Mouse (Mus musculus) midbrain, embryonic 10.5 days (tissue): Measurements from ENCODE around the gene Exoc3l. TPM values are rescaled to one million over a fixed set of nuclear protein-coding genes. Genes with fewer than 3 reads are reported as not detected.

Experiments used
- DNase-seq: peaks from one replicate; pipeline ENCODE4 v3.0.0-alpha.2; 2017; ENCODE audit warnings: low spot score
- H3K27ac ChIP-seq: fragments of 300-500 bp; sonication (generic); replicated peaks from 2 replicates; pipeline ENCODE4 v1.5.1; 2016; ENCODE audit warnings: mild to moderate bottlenecking
- H3K27me3 ChIP-seq: fragments of 300-500 bp; sonication (generic); 2 replicates; pipeline ENCODE4 v1.6.1; 2016; ENCODE audit warnings: low read depth, mild to moderate bottlenecking; ENCODE audit not compliant: poor library complexity, severe bottlenecking
- H3K36me3 ChIP-seq: fragments of 300-500 bp; sonication (generic); 2 replicates; pipeline ENCODE4 v1.6.1; 2016; ENCODE audit warnings: mild to moderate bottlenecking, moderate library complexity
- H3K4me1 ChIP-seq: fragments of 300-500 bp; sonication (generic); 2 replicates; pipeline ENCODE4 v1.6.1; 2016
- H3K4me3 ChIP-seq: fragments of 300-500 bp; sonication (generic); 2 replicates; pipeline ENCODE4 v1.5.1; 2016; ENCODE audit warnings: mild to moderate bottlenecking, moderate library complexity
- H3K9me3 ChIP-seq: fragments of 300-500 bp; sonication (generic); replicated peaks from 2 replicates; pipeline ENCODE4 v1.6.1; 2016; ENCODE audit warnings: mild to moderate bottlenecking
- WGBS: fragments of 180-500 bp; shearing (Covaris S2); methylation state at CpG from one replicate; pipeline ENCODE4 v1.1.7; 2016; 5-methylcytosine and 5-hydroxymethylcytosine counted together
- polyA plus RNA-seq: library from polyadenylated mRNA; unstranded; fragments of >200 nt; fragmentation: Nextera tagmentation; extraction: Ambion mirVana; gene quantifications from 2 replicates; pipeline ENCODE4 v1.2.1, GENCODE M21; 2016

Gene Exoc3l
- polyA plus RNA-seq, 1 experiment from 2014 or later, result 11.4 TPM

GRCm38 (mm10) chr8:105285514-105285913 lies 10.4 kb downstream of the Exoc3l start:
- Histone ChIP-seq H3K27ac (no peak overlapping the region), H3K36me3 (peaks cover 43% of the 10 kb centered on the region), H3K4me1 (peaks cover 47% of the 10 kb centered on the region), H3K9me3 (no peaks in the 10 kb centered on the region), H3K4me3 (no peak overlapping the region), H3K27me3 (peaks cover 61% of the 10 kb centered on the region)
- DNase-seq, result no peak
- WGBS, result 42% methylated on average over 12 of the region's 12 CpGs

DNA sequence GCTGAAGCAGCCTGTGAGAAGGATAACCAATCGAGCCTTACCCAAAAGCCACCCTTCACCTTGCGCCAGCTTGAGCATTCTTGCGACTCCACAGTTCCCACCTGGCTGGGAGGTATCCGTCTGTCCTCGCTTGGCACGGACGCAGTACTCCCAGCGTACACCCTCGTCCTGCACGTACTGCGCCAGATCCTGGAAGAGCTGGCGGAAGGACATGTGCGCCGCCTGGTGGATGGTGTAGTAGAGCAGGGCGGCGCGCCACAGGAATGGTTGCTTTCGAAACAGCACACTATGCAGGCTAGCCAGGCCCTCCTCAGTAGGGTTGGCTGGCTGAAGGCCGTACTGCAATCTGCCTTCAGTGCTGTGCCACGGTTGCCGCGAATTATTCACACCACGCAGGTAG lies 12.8 kb downstream of the Exoc3l start:
- 24% methylated on average over 23 of the region's 23 CpGs for WGBS
- H3K4me1 ChIP-seq, result peaks cover 34% of the 10 kb centered on the region
- H3K27ac ChIP-seq, result no peak overlapping the region
- no peak overlapping the region for H3K4me3 ChIP-seq
- H3K9me3 ChIP-seq, result no peaks in the 10 kb centered on the region
- H3K36me3 ChIP-seq, result peaks cover 52% of the 10 kb centered on the region
- DNase-seq, result peak; percentile 53
- H3K27me3 ChIP-seq, result peaks cover 76% of the 10 kb centered on the region

DNA sequence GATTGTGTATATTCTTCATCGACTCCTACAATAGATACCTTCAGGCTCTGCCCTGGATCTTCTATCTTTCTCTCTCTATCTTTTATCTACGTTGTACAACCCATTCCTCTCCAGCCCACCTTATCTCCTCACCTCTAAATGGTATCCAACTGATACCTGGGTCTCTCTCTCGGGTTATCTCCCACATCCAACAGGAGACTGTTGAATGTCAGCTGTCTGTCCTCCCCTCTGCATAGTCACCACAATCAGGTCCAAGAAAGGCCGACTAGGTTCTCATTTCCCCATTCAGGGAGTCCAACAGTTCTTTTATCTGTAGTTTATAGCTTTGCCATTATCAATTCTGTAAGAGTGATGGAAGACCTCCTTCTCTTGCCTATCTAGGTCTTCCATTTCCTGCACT lies 13.7 kb downstream of the Exoc3l start:
- Histone ChIP-seq H3K27ac (no peak overlapping the region), H3K36me3 (peaks cover 52% of the 10 kb centered on the region), H3K4me3 (no peak overlapping the region), H3K4me1 (peaks cover 28% of the 10 kb centered on the region), H3K9me3 (no peaks in the 10 kb centered on the region), H3K27me3 (peaks cover 84% of the 10 kb centered on the region)
- 89% methylated on average over 4 of the region's 4 CpGs for WGBS
- DNase-seq, result no peak

GRCm38 (mm10) chr8:105281821-105282220 lies 14.1 kb downstream of the Exoc3l start:
- Histone ChIP-seq H3K27ac (no peak overlapping the region), H3K27me3 (peaks cover 88% of the 10 kb centered on the region), H3K36me3 (peaks cover 52% of the 10 kb centered on the region), H3K4me3 (no peak overlapping the region), H3K9me3 (no peaks in the 10 kb centered on the region), H3K4me1 (peaks cover 26% of the 10 kb centered on the region)
- DNase-seq, result no peak
- WGBS, result 92% methylated on average over 12 of the region's 12 CpGs

GRCm38 (mm10) chr8:105280567-105280966 lies 15.3 kb downstream of the Exoc3l start:
- H3K4me1 ChIP-seq, result peaks cover 30% of the 10 kb centered on the region
- H3K36me3 ChIP-seq, result peaks cover 49% of the 10 kb centered on the region
- H3K9me3 ChIP-seq, result no peaks in the 10 kb centered on the region
- WGBS, result 76% methylated on average over 3 of the region's 3 CpGs
- no peak for DNase-seq
- H3K27ac ChIP-seq, result no peak overlapping the region
- peaks cover 99% of the 10 kb centered on the region for H3K27me3 ChIP-seq
- H3K4me3 ChIP-seq, result no peak overlapping the region

- 2% methylated on average over 28 of the region's 28 CpGs for WGBS
- no peak for DNase-seq
- peak overlapping the region; percentile 34 for H3K4me3 ChIP-seq
Measured at GRCm38 (mm10) chr8:105278911-105279334, 17.0 kb downstream of the Exoc3l start.

GRCm38 (mm10) chr8:105276292-105277120 lies 19.4 kb downstream of the Exoc3l start:
- Histone ChIP-seq H3K4me3 (peak overlapping the region; percentile 57), H3K27me3 (peaks cover 100% of the 10 kb centered on the region), H3K4me1 (peaks cover 30% of the 10 kb centered on the region), H3K9me3 (no peaks in the 10 kb centered on the region), H3K36me3 (peaks cover 14% of the 10 kb centered on the region), H3K27ac (peak overlapping the region; percentile 67)
- WGBS, result 3% methylated on average over 30 of the region's 30 CpGs
- DNase-seq, result peak; percentile 73

More at GRCm38 (mm10) chr8:105278911-105279334, 17.0 kb downstream of the Exoc3l start:
- Histone ChIP-seq H3K4me1 (peaks cover 30% of the 10 kb centered on the region), H3K27ac (no peak overlapping the region), H3K27me3 (peaks cover 100% of the 10 kb centered on the region), H3K36me3 (peaks cover 37% of the 10 kb centered on the region), H3K9me3 (no peaks in the 10 kb centered on the region)

DNA sequence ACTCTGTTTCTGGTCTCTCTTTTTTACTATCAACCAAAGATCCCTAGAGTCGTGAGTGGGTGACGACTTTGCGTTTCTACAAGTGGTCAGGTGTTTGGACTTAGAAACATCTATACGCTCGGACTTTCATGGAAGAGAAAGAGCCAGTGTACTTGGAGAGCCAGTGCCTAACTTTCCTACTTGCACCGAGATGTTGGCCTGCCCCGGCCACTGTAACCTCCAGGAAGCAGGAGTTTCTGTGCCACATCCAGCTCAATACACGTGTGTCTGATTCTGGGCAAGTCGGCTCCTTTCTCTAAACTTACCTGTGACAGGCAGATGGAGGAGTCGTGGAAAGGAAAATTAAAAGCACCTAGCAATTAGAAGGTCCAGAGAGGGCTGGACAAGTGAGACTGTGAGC lies 20.1 kb downstream of the Exoc3l start, which contains the start of gene Nol3:
Nol3 (plus strand) TSS at position 301 of the 400 bp plus-strand sequence.
- DNase-seq, result no peak
- Histone ChIP-seq H3K4me3 (peak within 1 kb of the TSS; percentile 57), H3K4me1 (peaks cover 31% of the 10 kb centered on the region), H3K27me3 (peaks cover 100% of the 10 kb centered on the region), H3K9me3 (no peaks in the 10 kb centered on the region), H3K36me3 (peaks cover 9% of the 10 kb centered on the region; the same call in 1 of the 2 replicates), H3K27ac (peak within 1 kb of the TSS; percentile 67)
- 7% methylated on average over 10 of the region's 10 CpGs for WGBS

GRCm38 (mm10) chr8:105275387-105275786 lies 20.5 kb downstream of the Exoc3l start:
- DNase-seq, result no peak
- Histone ChIP-seq H3K4me3 (peak overlapping the region; percentile 57), H3K27me3 (peaks cover 100% of the 10 kb centered on the region), H3K36me3 (peaks cover 8% of the 10 kb centered on the region; the same call in 1 of the 2 replicates), H3K4me1 (peaks cover 36% of the 10 kb centered on the region), H3K9me3 (no peaks in the 10 kb centered on the region), H3K27ac (no peak overlapping the region)
- whole genome bisulfite sequencing, result 6% methylated on average over 11 of the region's 11 CpGs

DNA sequence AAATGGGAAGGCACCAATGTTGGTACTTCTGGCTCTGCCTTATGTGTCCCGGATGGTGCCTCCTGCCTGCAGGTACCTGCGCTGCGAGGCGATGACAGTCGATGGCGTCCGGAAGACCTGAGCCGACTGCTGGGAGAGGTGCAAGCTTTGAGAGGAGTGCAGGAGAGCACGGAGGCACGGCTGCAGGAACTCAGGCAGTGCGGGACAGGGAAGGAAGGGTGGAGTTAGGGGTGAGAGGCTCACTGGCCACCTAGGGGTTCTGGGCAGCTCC lies 25.1 kb downstream of the Exoc3l start:
- Histone ChIP-seq H3K36me3 (no peaks in the 10 kb centered on the region), H3K27me3 (peaks cover 100% of the 10 kb centered on the region), H3K4me3 (peak overlapping the region; percentile 33; the same call in 1 of the 2 replicates), H3K27ac (no peak overlapping the region), H3K4me1 (peaks cover 41% of the 10 kb centered on the region), H3K9me3 (peaks cover 7% of the 10 kb centered on the region)
- DNase-seq, result no peak
- 2% methylated on average over 11 of the region's 11 CpGs for WGBS

- 2% methylated on average over 39 of the region's 39 CpGs for WGBS
- peaks cover 36% of the 10 kb centered on the region for H3K4me1 ChIP-seq
- no peaks in the 10 kb centered on the region for H3K36me3 ChIP-seq
- no peak for DNase-seq
- peaks cover 100% of the 10 kb centered on the region for H3K27me3 ChIP-seq
- no peak overlapping the region for H3K27ac ChIP-seq
- H3K9me3 ChIP-seq, result peaks cover 7% of the 10 kb centered on the region
- peak overlapping the region; percentile 55 for H3K4me3 ChIP-seq
Measured at GRCm38 (mm10) chr8:105270101-105270915, 25.6 kb downstream of the Exoc3l start.

- peaks cover 42% of the 10 kb centered on the region for H3K4me1 ChIP-seq
Measured at GRCm38 (mm10) chr8:105269461-105269947, 26.4 kb downstream of the Exoc3l start, which contains the start of gene Hsf4. Gene Hsf4, plus strand, starts transcription at chr8:105269801.

More at GRCm38 (mm10) chr8:105269461-105269947, 26.4 kb downstream of the Exoc3l start, which contains the start of gene Hsf4:
- peak; percentile 53 for DNase-seq
- Histone ChIP-seq H3K27me3 (peaks cover 100% of the 10 kb centered on the region), H3K4me3 (peak within 1 kb of the TSS; percentile 55), H3K27ac (no peak within 1 kb of the TSS), H3K9me3 (peaks cover 7% of the 10 kb centered on the region), H3K36me3 (no peaks in the 10 kb centered on the region)
- WGBS, result under 1% methylated on average over 42 of the region's 42 CpGs
